Mouse (Mus musculus) lung, embryonic 16.5 days (tissue): Measurements from ENCODE around the gene Omt2a. TPM values are rescaled to one million over a fixed set of nuclear protein-coding genes. Genes with fewer than 3 reads are reported as not detected.
A peak's percentile ranks its signal among the peaks of the same experiment; 100 is the strongest.

ENCODE experiments used
- ATAC-seq: fragments of 200-750 bp; cut with Nextera tagmentation; 2 replicates; pipeline ENCODE4 v1.8.0; 2017; ENCODE audit warnings: low read depth, mild to moderate bottlenecking, moderate library complexity
- H3K27ac ChIP-seq: fragments of 300-500 bp; sonication (generic); 2 replicates; pipeline ENCODE4 v1.5.1; 2014; ENCODE audit warnings: mild to moderate bottlenecking, control low read depth, low read length
- H3K27me3 ChIP-seq: fragments of 300-500 bp; sonication (generic); 2 replicates; pipeline ENCODE4 v1.6.1; 2014; ENCODE audit warnings: low read depth, low read length, mixed read lengths; ENCODE audit not compliant: control insufficient read depth, insufficient read depth
- H3K36me3 ChIP-seq: fragments of 300-500 bp; sonication (generic); 2 replicates; pipeline ENCODE4 v1.6.1; 2014; ENCODE audit warnings: low read length; ENCODE audit not compliant: control insufficient read depth, insufficient read depth
- H3K4me1 ChIP-seq: fragments of 300-500 bp; sonication (generic); replicated peaks from 2 replicates; pipeline ENCODE4 v1.6.1; 2014; ENCODE audit warnings: low read length, mixed read lengths; ENCODE audit not compliant: control insufficient read depth, insufficient read depth
- H3K4me2 ChIP-seq: fragments of 300-500 bp; sonication (generic); 2 replicates; pipeline ENCODE4 v1.6.1; 2014; ENCODE audit warnings: low read depth, low read length, control low read depth
- H3K4me3 ChIP-seq: fragments of 300-500 bp; sonication (generic); 2 replicates; pipeline ENCODE4 v1.5.1; 2014; ENCODE audit warnings: mild to moderate bottlenecking, low read length, control low read depth
- H3K9ac ChIP-seq: fragments of 300-500 bp; sonication (generic); 2 replicates; pipeline ENCODE4 v1.6.1; 2014; ENCODE audit warnings: low read length, control low read depth
- H3K9me3 ChIP-seq: fragments of 300-500 bp; sonication (generic); 2 replicates; pipeline ENCODE4 v1.6.1; 2016; ENCODE audit warnings: low read length; ENCODE audit not compliant: control insufficient read depth
- WGBS: fragments of 180-500 bp; shearing (Covaris S2); extraction: QIAGEN DNeasy Blood & Tissue Kit; methylation state at CpG from one replicate; pipeline ENCODE4 v1.1.7; 2014; 5-methylcytosine and 5-hydroxymethylcytosine counted together
- polyA plus RNA-seq: library from polyadenylated mRNA; unstranded; fragments of >200 nt; fragmentation: Nextera tagmentation; extraction: Ambion mirVana; gene quantifications from 2 replicates; pipeline ENCODE4 v1.2.1, GENCODE M21; 2015

The Omt2a gene
- polyA plus RNA-seq: not detected in 2 replicates

GRCm38 (mm10) chr9:78314696-78315095 is at the start of gene Omt2a:
Omt2a (minus strand) TSS chr9:78314796.
- ATAC-seq: no peak
- Histone ChIP-seq H3K4me1 (no peaks in the 10 kb centered on the region), H3K27me3 (no peaks in the 10 kb centered on the region), H3K9ac (no peak within 1 kb of the TSS), H3K9me3 (no peaks in the 10 kb centered on the region), H3K36me3 (no peaks in the 10 kb centered on the region), H3K4me2 (no peak within 1 kb of the TSS), H3K4me3 (no peak within 1 kb of the TSS), H3K27ac (no peak within 1 kb of the TSS)
- WGBS: 74% methylated on average over 2 of the region's 2 CpGs

- H3K36me3 ChIP-seq: no peaks in the 10 kb centered on the region
- H3K9me3 ChIP-seq: no peaks in the 10 kb centered on the region
- no peak overlapping the region for H3K27ac ChIP-seq
- H3K4me1 ChIP-seq: 0 out of 2 replicates have a peak, but pooled peaks cover 3% of the 10 kb centered on the region
- ATAC-seq: no peak
- no peak overlapping the region for H3K4me3 ChIP-seq
- 57% methylated on average over 6 of the region's 6 CpGs for WGBS
- H3K9ac ChIP-seq: no peak overlapping the region
- no peaks in the 10 kb centered on the region for H3K27me3 ChIP-seq
- no peak overlapping the region for H3K4me2 ChIP-seq
Measured at GRCm38 (mm10) chr9:78363374-78363773, 48.8 kb upstream of the Omt2a start.

- Histone ChIP-seq H3K4me1 (0 out of 2 replicates have a peak, but pooled peaks cover 3% of the 10 kb centered on the region), H3K9me3 (no peaks in the 10 kb centered on the region), H3K4me3 (no peak overlapping the region), H3K36me3 (no peaks in the 10 kb centered on the region), H3K27me3 (no peaks in the 10 kb centered on the region), H3K4me2 (no peak overlapping the region), H3K27ac (no peak overlapping the region), H3K9ac (no peak overlapping the region)
- WGBS: 28% methylated on average over 2 of the region's 2 CpGs
- ATAC-seq: no peak
Measured at GRCm38 (mm10) chr9:78360484-78360872, 45.9 kb upstream of the Omt2a start.

- Histone ChIP-seq H3K27me3 (no peaks in the 10 kb centered on the region), H3K4me2 (no peak overlapping the region), H3K9me3 (no peaks in the 10 kb centered on the region), H3K4me1 (0 out of 2 replicates have a peak, but pooled peaks cover 3% of the 10 kb centered on the region), H3K9ac (no peak overlapping the region), H3K4me3 (no peak overlapping the region), H3K36me3 (no peaks in the 10 kb centered on the region), H3K27ac (no peak overlapping the region)
- no peak for ATAC-seq
- WGBS: 77% methylated on average over 6 of the region's 6 CpGs
Measured at GRCm38 (mm10) chr9:78359750-78360483, 45.3 kb upstream of the Omt2a start.

GRCm38 (mm10) chr9:78358053-78358452 is 43.5 kb upstream of the Omt2a start:
- WGBS: 12% methylated on average over 9 of the region's 9 CpGs
- H3K27ac ChIP-seq: no peak overlapping the region
- no peaks in the 10 kb centered on the region for H3K36me3 ChIP-seq
- ATAC-seq: peak; percentile 60; the same call in 1 of the 2 replicates
- H3K27me3 ChIP-seq: no peaks in the 10 kb centered on the region
- no peaks in the 10 kb centered on the region for H3K9me3 ChIP-seq
- no peak overlapping the region for H3K9ac ChIP-seq
- no peak overlapping the region for H3K4me3 ChIP-seq
- 0 out of 2 replicates have a peak, but pooled peaks cover under 1% of the 10 kb centered on the region for H3K4me1 ChIP-seq
- no peak overlapping the region for H3K4me2 ChIP-seq

GRCm38 (mm10) chr9:78355611-78356010 is 41.0 kb upstream of the Omt2a start, which contains the start of gene Gsta2:
Gsta2 (minus strand) TSS chr9:78355788.
- 85% methylated on average over 8 of the region's 8 CpGs for WGBS
- Histone ChIP-seq H3K27ac (no peak within 1 kb of the TSS), H3K4me2 (no peak within 1 kb of the TSS)

GRCm38 (mm10) chr9:78354665-78355578 is 40.3 kb upstream of the Omt2a start:
- Histone ChIP-seq H3K4me3 (no peak overlapping the region), H3K27me3 (no peaks in the 10 kb centered on the region), H3K4me1 (no peaks in the 10 kb centered on the region), H3K9me3 (no peaks in the 10 kb centered on the region), H3K27ac (no peak overlapping the region), H3K9ac (no peak overlapping the region), H3K36me3 (no peaks in the 10 kb centered on the region), H3K4me2 (no peak overlapping the region)
- 71% methylated on average over 11 of the region's 11 CpGs for WGBS
- no peak for ATAC-seq

More at GRCm38 (mm10) chr9:78355611-78356010, 41.0 kb upstream of the Omt2a start, which contains the start of gene Gsta2:
- Histone ChIP-seq H3K4me1 (no peaks in the 10 kb centered on the region), H3K27me3 (no peaks in the 10 kb centered on the region), H3K9me3 (no peaks in the 10 kb centered on the region), H3K4me3 (no peak within 1 kb of the TSS), H3K9ac (no peak within 1 kb of the TSS), H3K36me3 (no peaks in the 10 kb centered on the region)
- ATAC-seq: no peak

- Histone ChIP-seq H3K27ac (no peak overlapping the region), H3K4me2 (no peak overlapping the region), H3K4me1 (no peaks in the 10 kb centered on the region), H3K9ac (no peak overlapping the region), H3K36me3 (no peaks in the 10 kb centered on the region), H3K4me3 (no peak overlapping the region), H3K27me3 (no peaks in the 10 kb centered on the region), H3K9me3 (no peaks in the 10 kb centered on the region)
- ATAC-seq: no peak
- 78% methylated on average over 6 of the region's 6 CpGs for WGBS
Measured at GRCm38 (mm10) chr9:78351504-78352220, 37.1 kb upstream of the Omt2a start.
